Mouse (Mus musculus): ENCODE measurements around the gene Hmx2. TPM values are rescaled to one million over a fixed set of nuclear protein-coding genes. Genes with fewer than 3 reads are reported as not detected.

The Hmx2 gene
- total and polyA plus RNA-seq, 2 experiments from 2014 or later: not detected

- TF ChIP-seq CTCF (IDR thresholded peaks at IDR 0.05; ENCODE audit: low read depth) (no peak), EP300 (IDR thresholded peaks at IDR 0.05; ENCODE audit: low read depth) (no peak)
- ATAC-seq (ENCODE audit: insufficient read depth, low read depth) (no peak), DNase-seq (ENCODE audit: low spot score) (no peak)
- Histone ChIP-seq H3K27ac (ENCODE audit: low read depth) (no peak overlapping the region), H3K9ac (replicated peaks; ENCODE audit: low read depth, low read length) (no peak overlapping the region), H3K27me3 (ENCODE audit: control insufficient read depth, insufficient read depth, low read length) (peaks cover 98% of the 10 kb centered on the region), H3K4me1 (ENCODE audit: control insufficient read depth, insufficient read depth) (peaks cover 16% of the 10 kb centered on the region; the same call in 1 of the 2 replicates), H3K36me3 (replicated peaks; ENCODE audit: control insufficient read depth, insufficient read depth, low read length) (no peaks in the 10 kb centered on the region), H3K9me3 (replicated peaks; ENCODE audit: control insufficient read depth, low read length) (no peaks in the 10 kb centered on the region), H3K4me2 (ENCODE audit: low read depth, low read length) (no peak overlapping the region), H3K4me3 (ENCODE audit: low read depth, low read length) (no peak overlapping the region)
- 8% methylated on average over 5 of the region's 5 CpGs for WGBS
Observed at GRCm38 (mm10) chr7:131547481-131547880, 1.1 kb upstream of the Hmx2 start.

- peaks cover 96% of the 10 kb centered on the region for H3K27me3 ChIP-seq (ENCODE audit: control insufficient read depth, insufficient read depth, low read length)
- H3K4me3 ChIP-seq (ENCODE audit: low read depth, low read length): no peak overlapping the region
- DNase-seq (ENCODE audit: low spot score) (no peak), ATAC-seq (ENCODE audit: insufficient read depth, low read depth) (no peak)
- H3K4me1 ChIP-seq (ENCODE audit: control insufficient read depth, insufficient read depth): peaks cover 4% of the 10 kb centered on the region; the same call in 1 of the 2 replicates
- 0% methylated on average over 4 of the region's 4 CpGs for WGBS
- H3K4me2 ChIP-seq (ENCODE audit: low read depth, low read length): no peak overlapping the region
- no peak overlapping the region for H3K9ac ChIP-seq (replicated peaks; ENCODE audit: low read depth, low read length)
- H3K27ac ChIP-seq (ENCODE audit: low read depth): no peak overlapping the region
- TF ChIP-seq CTCF (IDR thresholded peaks at IDR 0.05; ENCODE audit: low read depth): no peak
- no peak for TF ChIP-seq EP300 (IDR thresholded peaks at IDR 0.05; ENCODE audit: low read depth)
- no peaks in the 10 kb centered on the region for H3K9me3 ChIP-seq (replicated peaks; ENCODE audit: control insufficient read depth, low read length)
- H3K36me3 ChIP-seq (replicated peaks; ENCODE audit: control insufficient read depth, insufficient read depth, low read length): no peaks in the 10 kb centered on the region
Observed at GRCm38 (mm10) chr7:131551471-131551870, 2.9 kb downstream of the Hmx2 start.

GRCm38 (mm10) chr7:131551931-131552741 lies 3.6 kb downstream of the Hmx2 start:
- no peaks in the 10 kb centered on the region for H3K9me3 ChIP-seq (replicated peaks; ENCODE audit: control insufficient read depth, low read length)
- TF ChIP-seq EP300 (IDR thresholded peaks at IDR 0.05; ENCODE audit: low read depth) (no peak), CTCF (IDR thresholded peaks at IDR 0.05; ENCODE audit: low read depth) (no peak)
- H3K4me1 ChIP-seq (ENCODE audit: control insufficient read depth, insufficient read depth): peaks cover 4% of the 10 kb centered on the region; the same call in 1 of the 2 replicates
- no peak overlapping the region for H3K4me3 ChIP-seq (ENCODE audit: low read depth, low read length)
- no peaks in the 10 kb centered on the region for H3K36me3 ChIP-seq (replicated peaks; ENCODE audit: control insufficient read depth, insufficient read depth, low read length)
- no peak overlapping the region for H3K9ac ChIP-seq (replicated peaks; ENCODE audit: low read depth, low read length)
- DNase-seq (ENCODE audit: low spot score) (no peak), ATAC-seq (ENCODE audit: insufficient read depth, low read depth) (no peak)
- no peak overlapping the region for H3K27ac ChIP-seq (ENCODE audit: low read depth)
- no peak overlapping the region for H3K4me2 ChIP-seq (ENCODE audit: low read depth, low read length)
- 1% methylated on average over 42 of the region's 42 CpGs for WGBS
- peaks cover 96% of the 10 kb centered on the region for H3K27me3 ChIP-seq (ENCODE audit: control insufficient read depth, insufficient read depth, low read length)

GRCm38 (mm10) chr7:131552781-131553180 lies 4.2 kb downstream of the Hmx2 start:
- H3K9me3 ChIP-seq (replicated peaks; ENCODE audit: control insufficient read depth, low read length): no peaks in the 10 kb centered on the region
- peaks cover 96% of the 10 kb centered on the region for H3K27me3 ChIP-seq (ENCODE audit: control insufficient read depth, insufficient read depth, low read length)
- 2% methylated on average over 5 of the region's 5 CpGs for WGBS
- TF ChIP-seq CTCF (IDR thresholded peaks at IDR 0.05; ENCODE audit: low read depth) (no peak), EP300 (IDR thresholded peaks at IDR 0.05; ENCODE audit: low read depth) (no peak)
- no peak for ATAC-seq (ENCODE audit: insufficient read depth, low read depth)
- H3K27ac ChIP-seq (ENCODE audit: low read depth): no peak overlapping the region
- no peaks in the 10 kb centered on the region for H3K36me3 ChIP-seq (replicated peaks; ENCODE audit: control insufficient read depth, insufficient read depth, low read length)
- H3K4me2 ChIP-seq (ENCODE audit: low read depth, low read length): no peak overlapping the region
- peaks cover 4% of the 10 kb centered on the region; the same call in 1 of the 2 replicates for H3K4me1 ChIP-seq (ENCODE audit: control insufficient read depth, insufficient read depth)
- no peak for DNase-seq (ENCODE audit: low spot score)
- H3K9ac ChIP-seq (replicated peaks; ENCODE audit: low read depth, low read length): no peak overlapping the region
- no peak overlapping the region for H3K4me3 ChIP-seq (ENCODE audit: low read depth, low read length)

GRCm38 (mm10) chr7:131553771-131554175 lies 5.2 kb downstream of the Hmx2 start:
- H3K9me3 ChIP-seq (replicated peaks; ENCODE audit: control insufficient read depth, low read length): no peaks in the 10 kb centered on the region
- ATAC-seq (ENCODE audit: insufficient read depth, low read depth) (0 out of 2 replicates have a peak, but pooled peaks have one; percentile 14), DNase-seq (ENCODE audit: low spot score) (no peak)
- H3K36me3 ChIP-seq (replicated peaks; ENCODE audit: control insufficient read depth, insufficient read depth, low read length): no peaks in the 10 kb centered on the region
- no peak for TF ChIP-seq CTCF (IDR thresholded peaks at IDR 0.05; ENCODE audit: low read depth)
- no peak for TF ChIP-seq EP300 (IDR thresholded peaks at IDR 0.05; ENCODE audit: low read depth)
- H3K9ac ChIP-seq (replicated peaks; ENCODE audit: low read depth, low read length): no peak overlapping the region
- peak overlapping the region; percentile 58 for H3K4me2 ChIP-seq (ENCODE audit: low read depth, low read length)
- under 1% methylated on average over 37 of the region's 39 CpGs for WGBS
- no peak overlapping the region for H3K27ac ChIP-seq (ENCODE audit: low read depth)
- peaks cover 96% of the 10 kb centered on the region for H3K27me3 ChIP-seq (ENCODE audit: control insufficient read depth, insufficient read depth, low read length)
- H3K4me3 ChIP-seq (ENCODE audit: low read depth, low read length): peak overlapping the region; percentile 37
- H3K4me1 ChIP-seq (ENCODE audit: control insufficient read depth, insufficient read depth): peaks cover 4% of the 10 kb centered on the region; the same call in 1 of the 2 replicates
